Mouse (Mus musculus): ENCODE measurements around the gene Nagk.
"Not testable (repeated sequence)": the region's sequence is repeated elsewhere in the genome, so short reads cannot be mapped to it uniquely, and the experiment has no call there.

Gene Nagk

DNA sequence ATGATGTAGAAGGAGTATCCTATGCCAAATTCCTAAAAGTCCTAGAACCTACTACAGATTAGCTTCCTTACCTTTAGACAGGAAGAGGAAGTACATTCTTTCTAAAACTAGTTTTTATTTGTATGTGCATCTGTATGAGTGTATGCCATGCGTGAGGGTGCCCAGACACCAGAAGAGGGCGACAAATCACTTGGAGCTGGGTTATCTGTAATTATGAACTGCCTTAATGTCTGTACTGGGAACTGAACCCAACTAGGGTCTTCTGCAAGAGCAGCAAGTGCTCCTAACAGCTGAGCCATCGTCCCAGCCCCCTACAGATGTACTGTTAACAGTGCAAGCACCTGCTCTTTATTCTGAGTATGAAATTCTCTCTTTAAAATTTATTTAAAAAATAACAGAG, 21.0 kb downstream of the Nagk start:
- no peak for DNase-seq (ENCODE audit: low spot score)

DNA sequence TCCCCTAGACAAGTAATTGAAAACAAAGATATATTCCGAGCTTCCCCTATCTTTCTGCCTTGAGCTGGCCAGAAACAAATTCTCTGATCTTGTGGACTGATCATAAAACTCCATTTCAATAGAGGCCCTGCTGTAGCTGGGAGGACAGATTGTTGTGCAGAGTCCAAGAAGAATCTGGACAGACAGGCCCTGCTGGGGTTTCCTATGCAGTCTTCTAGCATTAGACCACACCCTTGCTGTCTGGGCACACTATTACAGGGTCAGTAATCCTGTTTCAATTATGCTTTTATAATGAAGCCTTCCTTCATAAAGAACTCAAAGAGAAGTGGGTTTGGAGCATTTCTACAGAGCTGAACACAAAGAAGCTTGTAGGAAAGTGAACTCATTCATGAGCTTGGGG, 24.2 kb downstream of the Nagk start:
- no peak for DNase-seq (ENCODE audit: low spot score)

GRCm38 (mm10) chr6:83820727-83821515, 26.1 kb downstream of the Nagk start:
- DNase-seq (ENCODE audit: low spot score), result no peak

GRCm38 (mm10) chr6:83821856-83822255, 27.1 kb downstream of the Nagk start:
- no peak for DNase-seq (ENCODE audit: low spot score)

DNA sequence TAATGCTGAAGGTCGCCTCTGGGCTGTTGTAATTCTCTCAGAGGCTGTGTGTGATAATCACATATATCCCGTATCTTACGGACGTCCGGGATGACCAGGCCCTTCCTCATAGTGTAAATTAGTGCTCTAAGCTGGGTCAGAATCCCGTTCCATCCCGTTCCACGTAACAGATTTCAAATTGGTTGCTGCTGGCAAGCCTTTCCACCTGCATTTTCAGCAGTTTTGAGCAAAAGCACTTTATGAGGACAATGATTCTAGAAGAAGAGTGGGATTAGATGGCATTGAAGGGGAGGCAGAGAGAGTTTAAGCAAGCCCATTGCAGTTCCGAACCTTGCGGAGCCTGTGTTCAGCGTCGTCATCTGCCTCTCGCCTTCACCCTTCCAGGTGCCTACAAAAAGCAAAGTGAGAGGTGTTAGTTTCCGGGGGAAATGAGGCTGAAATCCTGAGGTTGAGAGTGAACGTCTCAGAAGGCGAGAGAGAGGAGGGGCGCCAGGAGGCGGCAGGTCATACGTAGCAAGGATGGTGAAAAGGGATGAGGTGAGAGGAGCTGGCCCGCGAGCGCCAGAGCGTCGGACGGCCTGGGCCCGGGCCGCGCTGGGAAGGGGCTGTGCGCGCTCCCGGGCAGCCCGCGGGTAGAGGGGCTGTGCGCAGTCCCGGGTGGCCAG, 36.3 kb downstream of the Nagk start:
- DNase-seq (ENCODE audit: low spot score), result no peak

DNA sequence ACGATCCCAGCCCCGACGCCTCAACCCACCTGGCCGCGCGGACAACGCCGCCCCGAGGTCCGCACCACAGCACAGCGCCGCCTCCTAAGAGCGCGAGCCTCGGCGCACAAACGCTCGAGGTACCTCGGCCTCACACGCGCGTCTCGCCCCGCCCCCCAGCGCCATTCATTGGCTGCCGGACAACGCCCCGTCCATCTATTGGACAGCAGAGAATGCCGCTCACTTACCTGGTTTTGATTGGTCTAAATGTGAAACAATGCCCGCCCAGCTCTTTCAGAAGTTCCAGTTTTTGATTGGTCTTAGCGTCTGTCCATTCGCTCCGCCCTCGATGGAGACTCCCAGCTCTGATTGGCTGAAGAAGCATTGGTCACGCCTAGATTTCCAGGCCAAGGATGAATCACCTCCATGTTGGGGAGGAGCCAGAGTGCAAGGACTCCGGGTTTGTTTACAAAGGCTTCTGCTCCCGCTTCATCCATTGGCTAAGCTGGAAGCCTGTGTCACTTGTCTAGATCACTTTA, 36.9 kb downstream of the Nagk start, which contains the start of gene Paip2b:
Paip2b (minus strand) TSS at position 136 of the 518 bp plus-strand sequence.
- peak; percentile 90 for DNase-seq (ENCODE audit: low spot score)

- not testable (repeated sequence) for DNase-seq (ENCODE audit: low spot score)
Observed at GRCm38 (mm10) chr6:83832393-83832792, 37.6 kb downstream of the Nagk start.

GRCm38 (mm10) chr6:83836826-83837225, 42.0 kb downstream of the Nagk start:
- DNase-seq (ENCODE audit: low spot score), result no peak

DNA sequence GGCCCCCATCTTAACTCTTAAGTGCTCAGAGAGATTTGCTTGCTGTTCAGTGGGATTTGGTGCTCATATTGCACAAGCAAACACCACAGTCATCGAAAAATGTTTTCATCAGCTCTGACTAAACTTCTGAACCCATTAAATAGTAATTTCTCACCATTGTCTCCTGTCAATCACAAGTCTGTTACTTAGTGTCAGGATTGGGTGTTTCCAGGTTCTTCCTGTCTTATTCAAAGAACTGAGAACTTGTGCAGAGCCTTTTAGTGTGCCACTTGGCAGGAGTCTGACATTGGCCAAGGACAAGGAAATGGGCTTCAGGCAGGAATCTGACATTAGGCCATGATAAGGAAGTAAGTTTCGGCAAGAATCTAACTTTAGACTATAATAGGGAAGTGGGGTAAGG, 43.3 kb downstream of the Nagk start:
- no peak for DNase-seq (ENCODE audit: low spot score)

DNA sequence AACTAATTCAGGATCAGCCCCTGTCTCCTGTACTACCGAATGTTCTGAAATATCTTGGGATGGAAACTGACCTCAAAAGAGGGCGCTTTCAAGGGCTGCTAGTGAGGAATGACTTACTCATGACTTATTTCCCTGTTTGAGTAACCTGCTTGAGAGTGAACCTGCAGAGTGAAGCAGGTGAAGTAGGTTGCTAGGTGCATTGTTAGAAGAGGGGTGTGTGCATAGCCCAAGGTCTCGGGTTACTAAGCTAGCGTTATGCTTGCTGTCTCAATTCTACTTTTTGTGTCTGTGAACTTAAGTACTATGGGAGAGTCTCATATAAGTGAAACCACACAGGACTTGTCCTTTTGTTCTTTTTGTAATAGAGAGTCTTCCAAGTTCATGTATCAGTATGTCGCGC, 45.3 kb downstream of the Nagk start:
- DNase-seq (ENCODE audit: low spot score), result no peak

- no peak for DNase-seq (ENCODE audit: low spot score)
Observed at GRCm38 (mm10) chr6:83844913-83845312, 50.1 kb downstream of the Nagk start.

GRCm38 (mm10) chr6:83846141-83846540, 51.4 kb downstream of the Nagk start:
- DNase-seq (ENCODE audit: low spot score), result no peak

- DNase-seq (ENCODE audit: low spot score), result no peak
Observed at GRCm38 (mm10) chr6:83849446-83849845, 54.7 kb downstream of the Nagk start.

All from ovary, postnatal 10 days (tissue).